Mouse (Mus musculus): ENCODE data around the gene Uso1.
A peak's percentile ranks its signal among the peaks of the same experiment; 100 is the strongest.

DNA sequence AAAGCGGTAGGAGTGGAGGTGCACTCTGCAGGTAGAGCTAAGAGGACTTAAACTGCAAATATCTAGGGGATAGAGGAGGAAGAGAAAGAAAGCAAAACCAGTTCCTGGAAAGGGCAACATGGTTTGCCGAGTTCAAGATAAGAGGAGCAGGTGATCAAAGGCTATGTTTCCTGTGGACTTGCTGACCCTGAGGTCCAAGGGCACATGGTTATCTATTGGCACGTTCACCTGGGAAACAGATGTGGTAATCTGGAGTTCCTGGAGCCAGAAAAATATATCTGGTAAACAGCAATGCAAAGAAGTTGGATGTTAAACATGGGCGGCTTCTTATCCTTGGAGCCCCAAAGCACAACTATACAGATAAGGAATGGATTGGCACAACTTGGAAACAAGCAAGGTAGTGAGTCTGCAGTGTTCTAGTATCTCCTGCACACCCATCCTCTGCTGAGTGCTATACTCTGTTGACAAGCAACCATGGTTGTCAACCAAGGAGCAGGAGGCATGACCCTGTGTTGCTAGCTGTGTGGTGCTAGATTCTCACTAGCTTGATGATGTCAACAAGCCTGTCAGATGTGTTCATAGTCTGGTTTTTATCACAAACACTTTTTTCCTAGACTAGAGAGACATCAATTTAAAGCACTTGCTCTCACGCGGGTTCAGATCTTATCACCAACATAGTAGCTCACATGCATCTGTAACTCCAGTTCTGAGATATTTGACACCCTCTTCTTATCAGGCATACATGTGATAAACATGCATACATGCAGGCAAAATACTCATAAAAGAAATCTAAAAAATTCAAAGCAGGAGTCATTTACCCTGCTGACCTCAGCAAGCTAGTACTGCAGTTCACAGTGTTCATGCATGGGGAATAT, 66.7 kb downstream of the Uso1 start:
- TF ChIP-seq GATA1 (IDR thresholded peaks at IDR 0.05; ENCODE audit: borderline replicate concordance, low read length) (no peak), CTCF (IDR thresholded peaks at IDR 0.05; ENCODE audit: low read depth, low read length) (no peak), TAL1 (conservative IDR thresholded peaks at IDR 0.05; ENCODE audit: low read depth, low read length) (peak; percentile 82), POLR2AphosphoS5 (IDR thresholded peaks at IDR 0.05; ENCODE audit: insufficient replicate concordance, low read depth, low read length) (no peak)
